Mouse (Mus musculus): Measurements from ENCODE around the gene Aldh3b1. TPM values are rescaled to one million over a fixed set of nuclear protein-coding genes. Genes with fewer than 3 reads are reported as not detected.
"Not testable (repeated sequence)": the region's sequence is repeated elsewhere in the genome, so short reads cannot be mapped to it uniquely, and the experiment has no call there.

Gene Aldh3b1
- total RNA-seq (2014; rRNA removed) = 1.3 and 3.7 TPM in 2 replicates
- polyA plus RNA-seq (2015; fragmentation: Nextera tagmentation; extraction: Ambion mirVana) = 2.1 and 2.8 TPM in 2 replicates

GRCm38 (mm10) chr19:3929211-3929941, at the start of gene Aldh3b1:
Aldh3b1 (minus strand) TSS chr19:3929808.
- H3K36me3 ChIP-seq (ENCODE audit: insufficient read depth, low read length) = no peaks in the 10 kb centered on the region
- H3K4me3 ChIP-seq (ENCODE audit: low read depth, low read length) = no peak within 1 kb of the TSS
- DNase-seq (ENCODE audit: low spot score) (peak; percentile 86), ATAC-seq (ENCODE audit: low FRiP score) (peak; percentile 50)
- no peaks in the 10 kb centered on the region for H3K27me3 ChIP-seq (ENCODE audit: insufficient read depth, low read length)
- TF ChIP-seq CTCF (IDR thresholded peaks at IDR 0.05) = no peak
- H3K4me2 ChIP-seq (ENCODE audit: low read depth, low read length, poor library complexity, severe bottlenecking) = no peak within 1 kb of the TSS
- no peaks in the 10 kb centered on the region for H3K9me3 ChIP-seq (ENCODE audit: low read length)
- 0 out of 2 replicates have a peak, but pooled peaks cover 3% of the 10 kb centered on the region for H3K4me1 ChIP-seq (ENCODE audit: insufficient read depth, low read length)
- WGBS = 40% methylated on average over 12 of the region's 12 CpGs
- H3K9ac ChIP-seq (replicated peaks; ENCODE audit: low read length, poor library complexity, severe bottlenecking) = no peak within 1 kb of the TSS
- peak within 1 kb of the TSS; percentile 55; the same call in 1 of the 2 replicates for H3K27ac ChIP-seq (ENCODE audit: low read depth, low read length)

GRCm38 (mm10) chr19:3975866-3976265, 46.3 kb upstream of the Aldh3b1 start:
- H3K9ac ChIP-seq (replicated peaks; ENCODE audit: low read length, poor library complexity, severe bottlenecking) = no peak overlapping the region
- DNase-seq (ENCODE audit: low spot score) = no peak
- H3K4me1 ChIP-seq (ENCODE audit: insufficient read depth, low read length) = no peaks in the 10 kb centered on the region
- H3K4me2 ChIP-seq (ENCODE audit: low read depth, low read length, poor library complexity, severe bottlenecking) = no peak overlapping the region
- H3K4me3 ChIP-seq (ENCODE audit: low read depth, low read length) = no peak overlapping the region
- no peaks in the 10 kb centered on the region for H3K9me3 ChIP-seq (ENCODE audit: low read length)
- WGBS = 71% methylated on average over 2 of the region's 2 CpGs
- H3K27me3 ChIP-seq (ENCODE audit: insufficient read depth, low read length) = no peaks in the 10 kb centered on the region
- no peak for ATAC-seq (ENCODE audit: low FRiP score)
- H3K27ac ChIP-seq (ENCODE audit: low read depth, low read length) = no peak overlapping the region
- no peaks in the 10 kb centered on the region for H3K36me3 ChIP-seq (ENCODE audit: insufficient read depth, low read length)
- no peak for TF ChIP-seq CTCF (IDR thresholded peaks at IDR 0.05)

GRCm38 (mm10) chr19:3974608-3975007, 45.0 kb upstream of the Aldh3b1 start:
- ATAC-seq (ENCODE audit: low FRiP score) = not testable (repeated sequence)

GRCm38 (mm10) chr19:3972229-3972628, 42.6 kb upstream of the Aldh3b1 start, which contains the start of gene Aldh3b2:
Aldh3b2 (plus strand) TSS chr19:3972328.
- Histone ChIP-seq H3K9ac (replicated peaks; ENCODE audit: low read length, poor library complexity, severe bottlenecking) (no peak within 1 kb of the TSS), H3K27ac (ENCODE audit: low read depth, low read length) (no peak within 1 kb of the TSS), H3K4me3 (ENCODE audit: low read depth, low read length) (no peak within 1 kb of the TSS), H3K9me3 (ENCODE audit: low read length) (no peaks in the 10 kb centered on the region), H3K4me2 (ENCODE audit: low read depth, low read length, poor library complexity, severe bottlenecking) (no peak within 1 kb of the TSS), H3K4me1 (ENCODE audit: insufficient read depth, low read length) (no peaks in the 10 kb centered on the region), H3K27me3 (ENCODE audit: insufficient read depth, low read length) (no peaks in the 10 kb centered on the region), H3K36me3 (ENCODE audit: insufficient read depth, low read length) (no peaks in the 10 kb centered on the region)
- TF ChIP-seq CTCF (IDR thresholded peaks at IDR 0.05) = no peak
- 57% methylated on average over 9 of the region's 9 CpGs for WGBS
- ATAC-seq (ENCODE audit: low FRiP score) (no peak), DNase-seq (ENCODE audit: low spot score) (no peak)

More at GRCm38 (mm10) chr19:3974608-3975007, 45.0 kb upstream of the Aldh3b1 start:
- not testable (repeated sequence) for H3K4me2 ChIP-seq (ENCODE audit: low read depth, low read length, poor library complexity, severe bottlenecking); H3K27me3 ChIP-seq (ENCODE audit: insufficient read depth, low read length); DNase-seq (ENCODE audit: low spot score); H3K36me3 ChIP-seq (ENCODE audit: insufficient read depth, low read length); H3K9me3 ChIP-seq (ENCODE audit: low read length); H3K4me3 ChIP-seq (ENCODE audit: low read depth, low read length); H3K27ac ChIP-seq (ENCODE audit: low read depth, low read length); H3K4me1 ChIP-seq (ENCODE audit: insufficient read depth, low read length); H3K9ac ChIP-seq (replicated peaks; ENCODE audit: low read length, poor library complexity, severe bottlenecking)
- WGBS = 76% methylated on average over 6 of the region's 6 CpGs

GRCm38 (mm10) chr19:3967258-3967657, 37.6 kb upstream of the Aldh3b1 start:
- Histone ChIP-seq H3K4me1 (ENCODE audit: insufficient read depth, low read length) (no peaks in the 10 kb centered on the region), H3K36me3 (ENCODE audit: insufficient read depth, low read length) (no peaks in the 10 kb centered on the region), H3K9me3 (ENCODE audit: low read length) (no peaks in the 10 kb centered on the region), H3K9ac (replicated peaks; ENCODE audit: low read length, poor library complexity, severe bottlenecking) (no peak overlapping the region), H3K4me2 (ENCODE audit: low read depth, low read length, poor library complexity, severe bottlenecking) (no peak overlapping the region), H3K27me3 (ENCODE audit: insufficient read depth, low read length) (no peaks in the 10 kb centered on the region), H3K27ac (ENCODE audit: low read depth, low read length) (no peak overlapping the region), H3K4me3 (ENCODE audit: low read depth, low read length) (no peak overlapping the region)
- WGBS = 58% methylated on average over 3 of the region's 3 CpGs
- TF ChIP-seq CTCF (IDR thresholded peaks at IDR 0.05) = no peak
- DNase-seq (ENCODE audit: low spot score) (no peak), ATAC-seq (ENCODE audit: low FRiP score) (no peak)

- H3K4me1 ChIP-seq (ENCODE audit: insufficient read depth, low read length) = no peaks in the 10 kb centered on the region
- peak; percentile 21 for DNase-seq (ENCODE audit: low spot score)
These were observed 36.9 kb upstream of the Aldh3b1 start for GRCm38 (mm10) chr19:3966330-3967075.

More at GRCm38 (mm10) chr19:3966330-3967075, 36.9 kb upstream of the Aldh3b1 start:
- Histone ChIP-seq H3K4me3 (ENCODE audit: low read depth, low read length) (no peak overlapping the region), H3K9ac (replicated peaks; ENCODE audit: low read length, poor library complexity, severe bottlenecking) (no peak overlapping the region), H3K9me3 (ENCODE audit: low read length) (no peaks in the 10 kb centered on the region), H3K27ac (ENCODE audit: low read depth, low read length) (no peak overlapping the region), H3K27me3 (ENCODE audit: insufficient read depth, low read length) (no peaks in the 10 kb centered on the region), H3K4me2 (ENCODE audit: low read depth, low read length, poor library complexity, severe bottlenecking) (no peak overlapping the region), H3K36me3 (ENCODE audit: insufficient read depth, low read length) (no peaks in the 10 kb centered on the region)
- ATAC-seq (ENCODE audit: low FRiP score) = no peak
- TF ChIP-seq CTCF (IDR thresholded peaks at IDR 0.05) = peak; percentile 42
- WGBS = 71% methylated on average over 11 of the region's 11 CpGs
